Mouse (Mus musculus): ENCODE data around the gene Plxnc1.

DNA sequence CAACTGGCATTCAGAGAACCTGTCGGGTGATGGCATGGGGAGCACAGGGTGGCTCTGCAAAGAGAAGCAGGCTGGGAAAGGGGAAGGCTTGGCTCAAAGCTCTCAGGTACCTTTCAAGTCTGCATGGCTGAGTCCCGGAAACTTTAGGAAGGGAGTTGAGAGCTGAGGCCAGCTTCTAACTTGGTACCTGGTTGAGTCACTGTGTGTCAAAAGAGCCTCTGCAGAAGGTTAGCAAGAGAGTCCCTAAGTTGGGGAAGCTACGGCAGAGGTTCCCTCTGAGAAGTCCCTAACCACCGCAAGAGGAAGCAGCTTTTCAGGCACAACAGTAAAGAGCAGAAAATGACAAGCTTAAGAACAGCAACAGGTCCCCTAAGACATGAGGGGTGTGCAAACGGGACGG is 99.9 kb downstream of the Plxnc1 start:
- TF ChIP-seq CTCF (conservative IDR thresholded peaks at IDR 0.05; ENCODE audit: low read length), result no peak
- no peak for TF ChIP-seq POU5F1 (IDR thresholded peaks at IDR 0.05; ENCODE audit: borderline replicate concordance, low read length)
- no peak for TF ChIP-seq NANOG (IDR thresholded peaks at IDR 0.05; ENCODE audit: borderline replicate concordance, low read length)

Data from E14TG2a.4 (cell line).